Mouse (Mus musculus) cerebellum, adult 11 months (tissue): ENCODE data around the gene Ten1.

Experiments used
- DNase-seq: peaks from one replicate; pipeline ENCODE4 v3.0.0; 2022

The Ten1 gene

GRCm38 (mm10) chr11:116197584-116197906, 1.1 kb upstream of the Ten1 start:
- no peak for DNase-seq

GRCm38 (mm10) chr11:116198132-116198531, 523 bp upstream of the Ten1 start:
- DNase-seq = no peak

- DNase-seq = no peak
Measured at GRCm38 (mm10) chr11:116201151-116201550, 2.5 kb downstream of the Ten1 start.

GRCm38 (mm10) chr11:116203150-116203549, 4.5 kb downstream of the Ten1 start:
- DNase-seq = no peak

- no peak for DNase-seq
Measured at GRCm38 (mm10) chr11:116206678-116207077, 8.0 kb downstream of the Ten1 start.

GRCm38 (mm10) chr11:116208660-116209059, 10.0 kb downstream of the Ten1 start:
- DNase-seq = no peak

- no peak for DNase-seq
Measured at GRCm38 (mm10) chr11:116209257-116209656, 10.6 kb downstream of the Ten1 start.

- DNase-seq = no peak
Measured at GRCm38 (mm10) chr11:116210696-116211095, 12.0 kb downstream of the Ten1 start.

GRCm38 (mm10) chr11:116212847-116213246, 14.2 kb downstream of the Ten1 start:
- no peak for DNase-seq

GRCm38 (mm10) chr11:116213877-116214510, 15.3 kb downstream of the Ten1 start:
- DNase-seq = no peak

- no peak for DNase-seq
Measured at GRCm38 (mm10) chr11:116215181-116215580, 16.5 kb downstream of the Ten1 start.

- DNase-seq = no peak
Measured at GRCm38 (mm10) chr11:116215991-116216390, 17.3 kb downstream of the Ten1 start.

- DNase-seq = no peak
Measured at GRCm38 (mm10) chr11:116216549-116216948, 17.9 kb downstream of the Ten1 start.

- DNase-seq = no peak
Measured at GRCm38 (mm10) chr11:116218263-116218662, 19.6 kb downstream of the Ten1 start.

- peak; percentile 26 for DNase-seq
Measured at GRCm38 (mm10) chr11:116218737-116219400, 20.2 kb downstream of the Ten1 start.

- DNase-seq = peak; percentile 30
Measured at GRCm38 (mm10) chr11:116219885-116220284, 21.2 kb downstream of the Ten1 start.

- no peak for DNase-seq
Measured at GRCm38 (mm10) chr11:116221931-116222739, 23.5 kb downstream of the Ten1 start.

- DNase-seq = no peak
Measured at GRCm38 (mm10) chr11:116222740-116223059, 24.0 kb downstream of the Ten1 start.

GRCm38 (mm10) chr11:116226414-116226813, 27.8 kb downstream of the Ten1 start:
- DNase-seq = peak; percentile 66

GRCm38 (mm10) chr11:116228699-116229098, 30.0 kb downstream of the Ten1 start:
- no peak for DNase-seq

GRCm38 (mm10) chr11:116232427-116232826, 33.8 kb downstream of the Ten1 start:
- DNase-seq = no peak

- no peak for DNase-seq
Measured at GRCm38 (mm10) chr11:116234901-116235300, 36.2 kb downstream of the Ten1 start.

- DNase-seq = no peak
Measured at GRCm38 (mm10) chr11:116237742-116238395, 39.2 kb downstream of the Ten1 start, which contains the start of gene Evpl. Evpl (minus strand) TSS chr11:116238077.

- no peak for DNase-seq
Measured at GRCm38 (mm10) chr11:116239797-116240196, 41.1 kb downstream of the Ten1 start.
